Mouse (Mus musculus) heart, postnatal 0 days (tissue): ENCODE results near the gene Gstm7.

Source experiments
- CTCF ChIP-seq: IDR thresholded peaks from 2 replicates; pipeline ENCODE4 v1.5.1; 2016; ENCODE audit warnings: antibody characterized with exemption, control low read depth, low read depth
- EP300 ChIP-seq: IDR thresholded peaks from 2 replicates; pipeline ENCODE4 v1.6.1; 2016; ENCODE audit warnings: antibody characterized with exemption, low read depth

- no peak for TF ChIP-seq CTCF
- TF ChIP-seq EP300 = no peak
Measured at GRCm38 (mm10) chr3:107877747-107878736, 53.6 kb downstream of the Gstm7 start.
